Mouse (Mus musculus) ES-Bruce4 (cell line): ENCODE data around the gene Plod1. TPM values are rescaled to one million over a fixed set of nuclear protein-coding genes. Genes with fewer than 3 reads are reported as not detected.

Source experiments
- H3K27ac ChIP-seq: 2 replicates; pipeline ENCODE4 v1.5.1; 2012; ENCODE audit warnings: low read length, inconsistent platforms; ENCODE audit not compliant: insufficient read depth
- H3K27me3 ChIP-seq: 2 replicates; pipeline ENCODE4 v1.6.1; 2012; ENCODE audit warnings: mild to moderate bottlenecking, low read length, inconsistent platforms; ENCODE audit not compliant: control insufficient read depth, poor library complexity, insufficient read depth, severe bottlenecking
- H3K36me3 ChIP-seq: 2 replicates; pipeline ENCODE4 v1.6.1; 2012; ENCODE audit warnings: inconsistent platforms, mild to moderate bottlenecking, low read length, moderate library complexity; ENCODE audit not compliant: control insufficient read depth, poor library complexity, insufficient read depth, severe bottlenecking
- H3K4me1 ChIP-seq: one replicate; pipeline ENCODE4 v1.8.1; 2011; ENCODE audit warnings: low read length; ENCODE audit not compliant: control insufficient read depth, insufficient read depth
- H3K4me3 ChIP-seq: 2 replicates; pipeline ENCODE4 v1.5.1; 2011; ENCODE audit warnings: low read depth, mild to moderate bottlenecking, low read length
- H3K9ac ChIP-seq: 2 replicates; pipeline ENCODE4 v1.6.1; 2012; ENCODE audit warnings: low read depth, mild to moderate bottlenecking, inconsistent platforms; ENCODE audit not compliant: poor library complexity, severe bottlenecking
- H3K9me3 ChIP-seq: replicated peaks from 2 replicates; pipeline ENCODE4 v1.6.1; 2012; ENCODE audit warnings: mild to moderate bottlenecking, low read length, inconsistent platforms; ENCODE audit not compliant: control insufficient read depth, poor library complexity, insufficient read depth, severe bottlenecking
- CTCF ChIP-seq: IDR thresholded peaks from one replicate; pipeline ENCODE4 v1.8.1; 2011; ENCODE audit warnings: low read depth, low read length
- EP300 ChIP-seq: IDR thresholded peaks from 2 replicates; pipeline ENCODE4 v1.6.1; 2011; ENCODE audit warnings: low read depth, low read length; ENCODE audit not compliant: insufficient read depth
- POLR2A ChIP-seq: IDR thresholded peaks from one replicate; pipeline ENCODE4 v1.8.1; 2011; ENCODE audit warnings: low read length; ENCODE audit not compliant: insufficient read depth
- polyA plus RNA-seq: library from polyadenylated mRNA; stranded (reverse); fragments of >200 nt; gene quantifications from 2 replicates; pipeline ENCODE4 v1.2.4, GENCODE M21; 2011; ENCODE audit warnings: low read depth; ENCODE audit not compliant: missing spikeins, insufficient read depth, insufficient read length

Gene Plod1
- polyA plus RNA-seq, 1 experiment, result 26.3 TPM

DNA sequence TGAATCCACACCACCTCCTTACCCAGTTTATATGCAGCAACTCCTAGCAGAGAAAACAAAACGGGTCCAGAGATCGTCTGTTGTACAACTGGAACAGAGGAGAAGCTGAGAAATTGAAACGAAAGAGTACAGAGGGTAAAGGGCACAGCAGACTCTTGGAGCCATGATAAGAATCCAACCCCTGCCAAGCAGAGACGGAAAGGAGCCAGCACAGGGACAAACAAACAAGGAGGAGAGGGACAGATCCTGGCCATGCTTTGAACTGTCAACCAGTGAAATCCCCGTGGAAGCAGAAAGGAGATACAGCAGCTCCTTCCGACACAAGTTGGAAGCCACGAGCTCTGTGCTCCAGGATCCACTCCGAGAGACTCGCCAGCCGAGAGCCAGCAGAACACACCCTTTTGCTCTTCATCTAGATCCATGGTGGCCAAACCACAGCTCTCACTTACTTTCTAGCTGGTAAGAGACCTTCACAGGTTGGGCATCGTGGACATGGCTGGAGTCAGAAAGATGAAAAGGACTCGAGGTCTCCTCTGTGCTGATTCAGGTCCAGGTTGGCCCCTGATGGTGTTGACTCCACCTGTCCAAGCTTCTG is 33.6 kb downstream of the Plod1 start:
- H3K9me3 ChIP-seq, result no peaks in the 10 kb centered on the region
- H3K36me3 ChIP-seq, result no peaks in the 10 kb centered on the region
- TF ChIP-seq POLR2A, result no peak
- TF ChIP-seq CTCF, result no peak
- no peak for TF ChIP-seq EP300
- H3K9ac ChIP-seq, result no peak overlapping the region
- no peak overlapping the region for H3K4me3 ChIP-seq
- H3K4me1 ChIP-seq, result peaks cover 2% of the 10 kb centered on the region
- H3K27me3 ChIP-seq, result no peaks in the 10 kb centered on the region
- H3K27ac ChIP-seq, result no peak overlapping the region

DNA sequence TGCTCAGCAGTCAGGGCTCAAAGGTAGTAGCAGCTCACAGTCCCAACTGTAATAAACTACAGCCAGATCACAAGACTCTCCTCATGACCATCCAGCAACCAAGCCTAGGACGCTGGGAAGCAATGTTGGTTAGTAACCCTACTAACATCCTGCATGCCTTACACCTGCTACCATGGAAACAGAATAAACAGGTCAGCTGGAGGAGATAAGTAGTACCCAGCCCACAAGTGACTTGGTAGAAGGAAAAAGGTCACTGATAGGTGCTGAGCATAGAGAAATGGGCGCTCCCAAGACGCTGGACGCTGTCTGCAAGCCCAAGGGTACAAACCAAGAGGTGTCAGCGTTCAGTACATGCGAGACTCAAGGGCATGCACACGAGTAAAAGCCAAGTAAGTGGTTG is 36.1 kb downstream of the Plod1 start:
- no peak for TF ChIP-seq POLR2A
- Histone ChIP-seq H3K36me3 (no peaks in the 10 kb centered on the region; the same call in 1 of the 2 replicates), H3K9me3 (no peaks in the 10 kb centered on the region), H3K4me1 (no peaks in the 10 kb centered on the region), H3K9ac (no peak overlapping the region), H3K4me3 (no peak overlapping the region), H3K27me3 (no peaks in the 10 kb centered on the region), H3K27ac (no peak overlapping the region)

DNA sequence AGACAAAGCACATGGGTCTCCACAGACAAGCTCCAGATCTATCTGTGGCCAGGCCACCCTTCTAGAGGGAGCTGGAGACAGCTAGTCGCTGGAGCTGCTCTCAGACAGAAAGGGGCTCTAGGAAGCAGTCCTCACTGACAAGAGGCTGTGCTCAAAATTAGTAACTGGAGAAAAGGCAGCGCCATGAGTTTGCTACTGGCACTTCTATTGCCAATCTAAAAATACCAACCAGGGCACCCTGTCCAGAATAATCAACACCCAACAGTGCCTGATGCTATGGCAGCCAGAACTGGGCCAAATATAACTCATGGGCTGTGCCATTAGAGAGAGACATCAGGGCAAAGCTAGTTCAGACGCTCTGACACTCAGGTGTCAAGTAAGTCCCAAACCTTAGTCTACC is 39.2 kb downstream of the Plod1 start:
- no peaks in the 10 kb centered on the region for H3K9me3 ChIP-seq
- H3K27ac ChIP-seq, result no peak overlapping the region
- no peaks in the 10 kb centered on the region for H3K4me1 ChIP-seq
- H3K27me3 ChIP-seq, result no peaks in the 10 kb centered on the region
- no peaks in the 10 kb centered on the region; the same call in 1 of the 2 replicates for H3K36me3 ChIP-seq
- no peak overlapping the region for H3K9ac ChIP-seq
- no peak overlapping the region for H3K4me3 ChIP-seq
- no peak for TF ChIP-seq POLR2A
- no peak for TF ChIP-seq EP300
- TF ChIP-seq CTCF, result no peak

DNA sequence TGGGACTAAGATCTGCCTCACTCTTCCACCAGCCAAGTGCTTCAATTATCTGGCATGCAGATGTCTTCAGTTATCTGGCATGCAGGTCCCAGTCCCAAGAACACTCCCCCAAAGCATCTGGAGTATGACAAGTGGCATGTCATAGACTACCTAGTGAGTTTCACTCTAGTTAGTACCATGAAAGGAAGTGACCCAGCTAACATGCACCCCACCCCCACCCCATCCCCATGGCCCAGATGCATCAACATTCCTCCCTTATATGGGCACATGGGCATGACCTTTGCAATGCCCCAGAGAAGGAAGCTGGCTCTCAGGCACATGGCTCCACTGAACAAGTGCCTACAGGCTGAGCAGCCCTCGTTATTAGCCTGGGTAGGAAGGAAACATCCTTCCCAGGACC is 40.2 kb downstream of the Plod1 start:
- H3K9me3 ChIP-seq, result no peaks in the 10 kb centered on the region
- no peak overlapping the region for H3K27ac ChIP-seq
- H3K9ac ChIP-seq, result no peak overlapping the region
- no peaks in the 10 kb centered on the region for H3K27me3 ChIP-seq
- no peak for TF ChIP-seq CTCF
- no peak for TF ChIP-seq EP300
- TF ChIP-seq POLR2A, result no peak
- no peak overlapping the region for H3K4me3 ChIP-seq
- H3K36me3 ChIP-seq, result no peaks in the 10 kb centered on the region; the same call in 1 of the 2 replicates
- H3K4me1 ChIP-seq, result no peaks in the 10 kb centered on the region

DNA sequence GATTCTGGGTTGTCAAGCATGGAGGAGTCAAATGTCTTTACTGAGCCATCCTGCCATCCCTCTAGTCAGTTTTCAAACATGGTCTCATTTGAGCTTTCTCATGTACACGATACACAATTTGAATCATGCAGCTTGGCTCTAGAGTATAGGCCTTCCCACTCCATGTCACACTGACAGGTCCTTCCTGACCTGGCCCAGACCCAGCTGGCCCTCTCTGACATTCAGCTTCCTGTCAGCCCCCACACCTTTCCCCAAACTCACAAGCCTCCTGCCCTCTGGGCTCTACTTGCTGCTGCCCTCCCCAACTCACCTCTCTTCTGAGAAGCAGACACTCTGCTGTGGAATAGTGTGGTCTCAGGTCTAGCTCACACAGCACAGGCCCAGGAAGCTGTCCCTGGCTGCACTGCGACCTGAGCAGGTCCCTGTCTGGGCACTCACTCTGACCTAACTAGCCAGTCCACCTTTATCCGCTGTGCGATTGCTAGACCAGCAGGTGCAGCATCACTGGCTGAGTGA is 40.7 kb downstream of the Plod1 start:
- Histone ChIP-seq H3K27me3 (no peaks in the 10 kb centered on the region), H3K4me3 (no peak overlapping the region), H3K27ac (no peak overlapping the region), H3K36me3 (no peaks in the 10 kb centered on the region; the same call in 1 of the 2 replicates), H3K4me1 (no peaks in the 10 kb centered on the region), H3K9ac (no peak overlapping the region), H3K9me3 (no peaks in the 10 kb centered on the region)
- no peak for TF ChIP-seq EP300
- TF ChIP-seq POLR2A, result no peak
- no peak for TF ChIP-seq CTCF

DNA sequence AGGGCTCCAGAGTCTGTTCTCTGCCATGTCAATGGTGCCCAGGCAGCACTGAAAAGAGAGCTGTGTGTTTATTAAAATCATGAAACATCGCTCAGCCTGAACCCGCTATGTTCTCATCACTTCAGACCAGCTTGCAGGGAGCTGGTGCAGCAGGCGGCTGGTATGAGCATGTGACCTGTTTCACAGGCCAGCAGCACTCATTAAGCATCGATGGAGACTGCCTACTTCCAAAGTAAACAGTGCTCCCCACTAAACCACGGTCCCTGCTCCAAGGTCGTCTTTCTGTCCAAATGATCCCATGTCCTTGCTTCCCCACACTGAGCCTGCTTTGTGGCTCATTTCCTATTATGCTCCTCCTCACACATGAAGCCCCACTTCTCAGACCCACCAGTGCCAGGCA is 46.2 kb downstream of the Plod1 start:
- TF ChIP-seq CTCF (no peak), POLR2A (no peak), EP300 (no peak)
- H3K9ac ChIP-seq, result no peak overlapping the region
- no peak overlapping the region for H3K4me3 ChIP-seq
- H3K4me1 ChIP-seq, result no peaks in the 10 kb centered on the region
- no peaks in the 10 kb centered on the region for H3K27me3 ChIP-seq
- no peaks in the 10 kb centered on the region for H3K36me3 ChIP-seq
- no peak overlapping the region for H3K27ac ChIP-seq
- H3K9me3 ChIP-seq, result no peaks in the 10 kb centered on the region
